Mouse (Mus musculus): ENCODE data around the gene Zbtb12.
A peak's percentile ranks its signal among the peaks of the same experiment; 100 is the strongest.

The Zbtb12 gene

DNA sequence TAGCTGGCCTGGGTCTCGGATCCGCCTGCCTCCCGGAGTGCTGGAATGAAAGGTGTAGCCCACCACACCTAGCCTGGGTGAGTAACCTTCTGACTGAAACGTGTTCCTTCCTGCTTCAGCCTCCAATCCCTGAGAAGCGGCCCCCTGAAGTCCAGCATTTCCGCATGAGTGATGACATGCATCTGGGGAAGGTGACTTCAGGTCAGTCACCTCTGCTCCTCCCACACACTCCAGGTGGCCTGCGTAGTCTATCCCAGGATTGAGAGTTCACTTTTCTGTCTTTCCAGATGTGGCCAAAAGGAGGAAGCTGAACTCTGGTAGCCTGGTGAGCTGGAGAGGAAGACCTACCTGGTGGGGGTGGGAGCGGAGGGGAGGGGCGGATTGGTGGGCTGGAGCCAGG, 23.6 kb downstream of the Zbtb12 start:
- no peak for DNase-seq (ENCODE audit: low spot score)

GRCm38 (mm10) chr17:34910982-34911381, 31.7 kb downstream of the Zbtb12 start:
- no peak for DNase-seq (ENCODE audit: low spot score)

DNA sequence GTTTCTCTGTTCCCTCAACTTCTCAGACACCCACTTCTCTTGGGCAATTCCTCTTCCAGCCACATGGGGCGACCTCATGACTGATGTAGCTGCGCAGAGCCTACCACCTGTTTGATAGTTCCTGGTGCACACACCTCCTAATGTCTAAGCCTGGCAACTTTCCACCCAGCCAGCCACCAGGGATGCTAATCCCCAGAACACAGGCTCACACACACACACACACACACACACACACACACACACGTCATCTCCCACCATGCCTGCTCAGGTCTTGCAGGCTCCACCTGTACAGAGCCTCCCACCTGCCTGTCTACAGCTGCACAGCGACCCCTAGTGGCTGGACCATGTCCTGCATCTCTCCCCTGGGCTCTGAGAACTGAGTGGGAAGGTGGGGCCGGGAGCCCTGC, 32.7 kb downstream of the Zbtb12 start:
- DNase-seq (ENCODE audit: low spot score): peak; percentile 49

- no peak for DNase-seq (ENCODE audit: low spot score)
Measured at GRCm38 (mm10) chr17:34913930-34914665, 34.8 kb downstream of the Zbtb12 start, which contains the start of gene Slc44a4. Gene Slc44a4 (plus strand): TSS chr17:34914466.

DNA sequence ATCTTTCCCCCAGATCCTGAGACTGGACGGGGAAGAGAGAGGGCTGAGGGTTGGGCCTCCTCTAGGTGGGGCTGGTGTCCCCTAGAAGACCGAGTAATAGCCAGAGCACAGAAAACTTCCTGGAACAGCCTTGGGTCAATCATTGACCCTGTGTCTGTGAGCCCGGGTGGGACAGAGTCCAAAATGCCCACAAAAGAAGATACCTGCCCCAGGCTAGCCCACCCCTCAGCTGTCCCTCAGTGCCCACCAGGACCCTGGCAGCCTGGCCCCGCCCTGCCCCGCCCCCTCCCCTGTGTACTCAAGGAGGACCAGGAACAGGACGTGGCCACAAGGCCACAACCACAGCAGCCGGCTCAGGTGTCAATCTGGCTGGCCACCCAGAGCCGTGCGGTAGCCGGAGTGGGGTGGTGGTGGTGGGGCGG, 36.1 kb downstream of the Zbtb12 start:
- DNase-seq (ENCODE audit: low spot score): no peak

- no peak for DNase-seq (ENCODE audit: low spot score)
Measured at GRCm38 (mm10) chr17:34916316-34916715, 37.0 kb downstream of the Zbtb12 start.

DNA sequence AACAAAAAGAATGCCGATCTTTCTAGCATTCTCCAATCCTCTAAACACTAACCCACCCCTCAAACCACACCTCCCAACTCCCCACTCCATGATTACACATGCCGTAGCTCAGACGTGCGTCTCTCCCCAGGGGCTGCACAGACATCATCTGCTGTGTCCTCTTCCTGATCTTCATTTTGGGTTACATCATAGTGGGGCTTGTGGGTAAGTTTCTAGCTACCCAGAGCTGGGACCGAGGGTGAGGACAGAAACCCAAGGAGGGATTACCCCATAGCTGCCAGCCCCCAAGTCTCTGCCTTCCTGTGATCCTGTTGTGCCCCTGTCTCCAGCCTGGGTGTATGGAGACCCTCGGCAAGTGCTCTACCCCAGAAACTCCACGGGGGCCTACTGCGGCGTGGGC, 37.9 kb downstream of the Zbtb12 start:
- no peak for DNase-seq (ENCODE audit: low spot score)

DNA sequence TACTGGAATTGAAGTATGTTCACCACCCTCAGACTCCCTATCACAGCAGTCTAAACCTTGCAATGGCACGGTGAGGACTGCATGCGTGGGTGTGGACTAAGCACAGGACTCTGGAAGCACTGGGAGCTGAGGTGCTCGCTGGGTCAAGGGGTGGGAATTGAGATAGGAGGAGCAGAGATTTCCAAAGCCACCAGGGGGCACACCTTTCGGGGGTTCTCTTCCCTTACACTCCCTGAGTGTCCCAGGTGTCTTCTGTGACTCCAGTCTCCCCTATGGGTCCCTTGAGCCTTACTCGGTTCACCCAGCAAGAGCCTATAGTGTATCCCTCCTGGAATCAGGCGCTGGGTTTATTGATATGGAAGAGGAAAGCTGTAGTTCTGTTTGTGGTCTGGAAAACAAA, 43.7 kb downstream of the Zbtb12 start:
- no peak for DNase-seq (ENCODE audit: low spot score)

DNA sequence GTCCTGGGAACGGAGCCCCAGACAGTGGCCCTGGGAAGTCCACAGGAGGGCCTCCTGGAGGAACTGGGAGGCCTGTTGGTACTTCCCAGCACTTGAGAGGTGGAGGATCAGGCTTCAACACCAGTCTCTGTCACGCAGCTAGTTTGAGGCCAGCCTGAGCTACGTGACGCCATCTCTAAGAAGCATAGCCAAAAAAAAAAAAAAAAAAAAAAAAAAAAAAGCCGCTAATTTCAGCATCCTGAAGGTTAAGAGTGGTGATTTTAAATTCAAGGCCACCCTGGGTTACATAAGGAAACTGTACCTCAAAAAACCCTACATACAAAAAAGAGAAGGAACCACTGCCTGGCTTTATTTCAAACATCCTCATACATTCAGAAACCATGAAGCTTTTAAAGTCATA, 45.0 kb downstream of the Zbtb12 start:
- no peak for DNase-seq (ENCODE audit: low spot score)

DNA sequence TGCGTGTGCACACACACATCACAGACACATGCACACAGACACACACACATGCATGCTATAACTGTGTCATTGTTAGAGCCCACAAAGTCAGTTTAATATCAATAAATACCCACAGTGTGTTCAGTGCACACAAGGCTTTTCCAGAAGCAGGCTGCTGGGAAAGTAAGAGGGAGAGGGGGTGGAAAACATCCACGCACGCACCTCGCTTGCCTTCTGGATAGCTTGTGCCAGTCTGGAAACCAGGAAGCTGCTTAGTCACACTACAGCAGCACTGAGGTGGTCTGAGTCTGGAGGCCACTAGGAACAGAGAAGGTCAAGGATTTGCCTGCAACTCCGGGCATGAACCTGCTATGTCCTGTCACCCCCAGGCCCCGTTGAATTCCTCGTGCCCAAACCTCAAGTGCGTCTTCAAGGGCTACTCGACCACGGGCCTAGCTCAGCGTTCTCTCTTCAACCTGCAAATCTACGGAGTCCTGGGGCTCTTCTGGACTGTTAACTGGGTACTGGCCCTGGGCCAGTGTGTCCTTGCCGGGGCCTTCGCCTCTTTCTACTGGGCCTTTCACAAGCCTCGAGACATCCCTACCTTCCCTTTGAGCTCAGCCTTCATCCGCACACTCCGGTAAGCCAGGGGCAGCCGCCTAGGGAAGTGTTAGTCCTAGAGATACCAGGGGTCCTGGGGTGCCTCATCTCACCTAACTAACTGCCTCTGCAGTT, 48.2 kb downstream of the Zbtb12 start:
- no peak for DNase-seq (ENCODE audit: low spot score)

DNA sequence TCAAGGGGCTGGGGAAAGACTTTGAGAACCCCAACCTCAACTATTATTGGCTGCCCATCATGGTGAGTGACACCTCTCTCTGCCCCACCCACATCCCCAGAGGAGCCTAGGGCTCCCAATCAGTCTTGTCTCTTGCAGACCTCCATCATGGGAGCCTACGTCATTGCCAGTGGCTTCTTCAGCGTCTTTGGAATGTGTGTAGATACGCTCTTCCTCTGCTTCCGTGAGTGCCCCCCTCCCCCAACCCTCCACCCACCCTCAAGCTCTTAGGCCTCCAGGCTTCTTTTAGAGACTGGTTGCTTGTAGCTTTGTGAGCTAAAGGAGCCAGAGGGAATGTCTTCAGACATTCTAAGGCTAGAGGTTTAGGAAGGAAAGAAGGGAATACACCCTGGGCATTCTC, 49.6 kb downstream of the Zbtb12 start:
- DNase-seq (ENCODE audit: low spot score): no peak

DNA sequence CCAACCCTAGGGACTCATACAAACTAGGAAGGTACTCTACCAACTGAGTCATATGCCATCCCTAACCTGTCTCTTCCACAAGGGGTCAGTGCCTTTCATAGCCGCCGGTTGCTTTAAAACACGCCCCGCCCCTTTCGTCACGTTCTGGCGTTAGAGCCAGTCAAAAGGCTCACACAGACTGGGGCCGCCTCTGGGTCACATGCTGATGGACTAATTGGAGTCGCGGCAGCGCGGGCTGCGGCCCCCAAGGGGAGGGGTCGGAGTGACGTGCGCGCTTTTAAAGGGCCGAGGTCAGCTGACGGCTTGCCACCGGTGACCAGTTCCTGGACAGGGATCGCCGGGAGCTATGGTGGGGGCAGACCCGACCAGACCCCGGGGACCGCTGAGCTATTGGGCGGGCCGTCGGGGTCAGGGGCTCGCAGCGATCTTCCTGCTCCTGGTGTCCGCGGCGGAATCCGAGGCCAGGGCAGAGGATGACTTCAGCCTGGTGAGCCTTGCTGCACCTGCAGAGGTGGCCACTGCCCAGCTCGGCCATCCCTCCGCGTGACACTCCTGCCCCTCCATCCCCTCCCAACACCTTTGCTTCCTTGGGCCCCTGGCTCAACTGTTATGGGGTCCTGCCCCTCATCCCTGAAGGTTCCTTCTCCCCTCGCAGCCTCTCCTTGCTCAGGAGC, 51.9 kb downstream of the Zbtb12 start, which contains the start of gene Neu1:
Gene Neu1, plus strand, starts transcription at position 193 of the 674 bp plus-strand sequence.
- DNase-seq (ENCODE audit: low spot score): peak; percentile 97

- no peak for DNase-seq (ENCODE audit: low spot score)
Measured at GRCm38 (mm10) chr17:34931735-34932098, 52.4 kb downstream of the Zbtb12 start.

- DNase-seq (ENCODE audit: low spot score): no peak
Measured at GRCm38 (mm10) chr17:34932287-34932686, 53.0 kb downstream of the Zbtb12 start.

- DNase-seq (ENCODE audit: low spot score): no peak
Measured at GRCm38 (mm10) chr17:34934031-34934430, 54.7 kb downstream of the Zbtb12 start.

- no peak for DNase-seq (ENCODE audit: low spot score)
Measured at GRCm38 (mm10) chr17:34934830-34935229, 55.5 kb downstream of the Zbtb12 start.

- no peak for DNase-seq (ENCODE audit: low spot score)
Measured at GRCm38 (mm10) chr17:34937960-34938505, 58.8 kb downstream of the Zbtb12 start.

GRCm38 (mm10) chr17:34941344-34942041, 62.2 kb downstream of the Zbtb12 start:
- DNase-seq (ENCODE audit: low spot score): no peak

DNA sequence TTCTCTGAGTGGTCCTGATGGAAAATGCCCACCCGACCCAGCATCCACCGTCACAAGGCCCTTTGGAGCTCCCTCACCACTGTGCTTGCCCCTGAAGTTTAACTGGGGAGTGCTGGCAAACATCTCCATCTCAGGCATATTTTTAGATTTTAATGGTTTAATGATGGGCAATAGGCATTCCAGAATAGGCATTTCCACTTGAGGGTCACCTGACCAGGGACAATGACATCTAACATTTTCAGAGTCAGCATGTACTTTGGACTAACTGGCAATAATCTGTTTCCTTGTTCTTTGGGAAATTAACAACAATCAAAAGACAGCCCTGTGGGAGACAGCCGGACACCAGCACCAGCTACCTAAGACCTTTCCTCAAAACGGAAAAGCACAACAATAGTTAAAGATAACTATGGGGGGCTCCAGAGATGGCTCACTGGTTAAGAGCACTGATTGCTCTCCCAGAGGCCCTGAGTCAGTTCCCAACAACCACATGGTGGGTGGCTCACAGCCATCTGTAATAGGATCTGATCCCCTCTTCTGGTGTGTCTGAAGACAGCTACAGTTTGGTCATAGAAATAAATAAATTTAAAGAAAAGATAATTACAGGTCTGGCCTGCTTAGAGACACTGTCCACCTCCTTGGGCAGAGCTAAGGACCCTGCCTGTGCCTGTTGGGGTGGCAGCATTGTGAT, 64.0 kb downstream of the Zbtb12 start:
- DNase-seq (ENCODE audit: low spot score): no peak

DNA sequence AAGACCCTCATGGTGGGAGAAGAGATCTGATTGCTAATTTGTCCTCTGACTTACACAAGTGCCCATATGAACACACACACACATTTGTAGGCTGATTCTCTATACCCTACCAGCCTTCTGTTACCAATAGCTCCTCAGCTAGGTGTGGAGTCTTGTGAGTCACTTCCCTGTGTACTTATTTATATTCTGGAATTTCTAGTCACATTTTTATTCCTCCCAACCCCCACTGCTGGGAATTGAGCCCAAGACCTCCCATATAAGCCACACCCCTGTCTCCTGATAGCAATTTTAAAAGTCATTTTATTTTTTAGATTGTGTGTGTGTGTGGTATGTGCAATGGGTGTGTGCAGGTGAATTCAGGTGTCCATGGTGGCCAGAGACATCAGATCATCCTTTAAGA, 65.1 kb downstream of the Zbtb12 start:
- no peak for DNase-seq (ENCODE audit: low spot score)
